Mouse (Mus musculus) v-Abl transformed pro-B cells (cell line): ENCODE data around the gene Wnt9a.
"Not testable (repeated sequence)": the region's sequence is repeated elsewhere in the genome, so short reads cannot be mapped to it uniquely, and the experiment has no call there.

Experiments used
- in situ Hi-C, 2 experiments: fragments of 400-800 bp; cut with MboI; formaldehyde crosslinking; loops; one replicate each; pipeline ENCODE4 v1.15.1; 2025; ENCODE audit not compliant: unreplicated experiment in 2 of 2

Wnt9a gene

GRCm38 (mm10) chr11:59329616-59330015 lies 22.9 kb downstream of the Wnt9a start:
- in situ Hi-C loops = no loop called here

- in situ Hi-C loops = no loop called here
These were observed 23.8 kb downstream of the Wnt9a start for GRCm38 (mm10) chr11:59330560-59330959.

GRCm38 (mm10) chr11:59331167-59331869 lies 24.6 kb downstream of the Wnt9a start:
- in situ Hi-C loops = no loop called here

GRCm38 (mm10) chr11:59332938-59333337 lies 26.2 kb downstream of the Wnt9a start:
- in situ Hi-C loops = no loop called here

GRCm38 (mm10) chr11:59335150-59335549 lies 28.4 kb downstream of the Wnt9a start:
- in situ Hi-C loops = no loop called here

- in situ Hi-C loops = no loop called here
These were observed 29.2 kb downstream of the Wnt9a start for GRCm38 (mm10) chr11:59335942-59336341.

- in situ Hi-C loops = no loop called here
These were observed 29.7 kb downstream of the Wnt9a start for GRCm38 (mm10) chr11:59336381-59336780.

- in situ Hi-C loops = no loop called here
These were observed 31.4 kb downstream of the Wnt9a start for GRCm38 (mm10) chr11:59337955-59338735.

GRCm38 (mm10) chr11:59338736-59339120 lies 32.0 kb downstream of the Wnt9a start:
- in situ Hi-C loops = no loop called here

GRCm38 (mm10) chr11:59342956-59343355 lies 36.2 kb downstream of the Wnt9a start:
- in situ Hi-C loops = no loop called here

- in situ Hi-C loops = no loop called here
These were observed 39.6 kb downstream of the Wnt9a start for GRCm38 (mm10) chr11:59346166-59346910.

- in situ Hi-C loops = no loop called here
These were observed 43.6 kb downstream of the Wnt9a start for GRCm38 (mm10) chr11:59350326-59350725.

- in situ Hi-C loops = no loop called here
These were observed 48.1 kb downstream of the Wnt9a start for GRCm38 (mm10) chr11:59354793-59355192.

- in situ Hi-C loops = no loop called here
These were observed 50.2 kb downstream of the Wnt9a start for GRCm38 (mm10) chr11:59356874-59357289.

GRCm38 (mm10) chr11:59361291-59361690 lies 54.6 kb downstream of the Wnt9a start:
- in situ Hi-C loops = no loop called here

GRCm38 (mm10) chr11:59364007-59364406 lies 57.3 kb downstream of the Wnt9a start:
- in situ Hi-C loops = no loop called here

- in situ Hi-C loops = no loop called here
These were observed 57.7 kb downstream of the Wnt9a start for GRCm38 (mm10) chr11:59364417-59364816.

- in situ Hi-C loops = no loop called here
These were observed 59.3 kb downstream of the Wnt9a start for GRCm38 (mm10) chr11:59366031-59366430.

- in situ Hi-C loops = no loop called here
These were observed 59.9 kb downstream of the Wnt9a start for GRCm38 (mm10) chr11:59366633-59367032.

GRCm38 (mm10) chr11:59367955-59368354 lies 61.2 kb downstream of the Wnt9a start:
- in situ Hi-C loops = not testable (repeated sequence)

GRCm38 (mm10) chr11:59369848-59370247 lies 63.1 kb downstream of the Wnt9a start:
- in situ Hi-C loops = no loop called here
